Comparison of ENCODE assay signal across 51 mouse cellular contexts in the genomic region with DNA sequence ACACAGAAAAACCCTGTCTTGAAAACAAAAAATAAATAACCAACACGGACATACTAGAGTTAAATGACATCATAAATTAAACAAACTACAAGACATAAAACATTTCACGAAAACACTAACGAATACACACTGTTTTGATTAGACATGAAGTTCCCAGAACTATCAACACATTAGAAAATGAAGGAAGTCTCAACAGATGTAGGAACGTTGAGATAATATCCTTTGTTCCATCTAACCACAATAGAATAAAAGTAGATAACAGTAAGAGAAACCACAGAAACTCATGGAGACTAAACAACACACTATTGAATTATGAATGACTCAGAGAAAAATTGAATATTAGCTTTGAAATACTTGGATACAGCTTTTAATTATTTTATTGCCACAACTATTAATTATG. TPM values are rescaled to one million over a fixed set of nuclear protein-coding genes. Genes with fewer than 3 reads are reported as not detected.
"Had no signal": no experiment of that assay in that cellular context is flagged by ENCODE, and none has a peak within 500 bp of the region (broad histone marks: within the 10 kb centered on the region; RNA-seq: fewer than 3 reads in every experiment).

No protein-coding gene starts in this region.

- H3K27me3 ChIP-seq: heart, embryonic 12.5 days; heart, embryonic 13.5 days; heart, embryonic 15.5 days; hindbrain, embryonic 12.5 days; hindbrain, embryonic 13.5 days; hindbrain, embryonic 15.5 days; intestine, embryonic 15.5 days; kidney, embryonic 15.5 days had no signal

- H3K4me1 ChIP-seq: heart, embryonic 12.5 days; heart, embryonic 13.5 days; heart, embryonic 15.5 days; hindbrain, embryonic 10.5 days; hindbrain, embryonic 12.5 days; hindbrain, embryonic 13.5 days; hindbrain, embryonic 15.5 days; intestine, embryonic 15.5 days; kidney, embryonic 15.5 days had no signal

- DNase-seq: heart, postnatal 10 days; heart, postnatal 14 days; heart, postnatal 36 days; heart, postnatal 4 days; kidney, adult 11 months; kidney, adult 18-20 months; kidney, adult 2 months; kidney, adult 8-10 months; kidney, adult 9 months; kidney, postnatal 10 days; kidney, postnatal 14 days; kidney, postnatal 25 days; kidney, postnatal 36 days; kidney, postnatal 4 days; layer of hippocampus, adult 9-11 months had no signal

- H3K36me3 ChIP-seq: heart, embryonic 12.5 days; heart, embryonic 13.5 days; heart, embryonic 15.5 days; hindbrain, embryonic 10.5 days; hindbrain, embryonic 12.5 days; hindbrain, embryonic 13.5 days; hindbrain, embryonic 15.5 days; intestine, embryonic 15.5 days; kidney, embryonic 15.5 days had no signal

- ATAC-seq: hindbrain, embryonic 16.5 days; hindbrain, postnatal 0 days; inflammation-experienced regulatory T-cells, adult 6 months; intestine, embryonic 15.5 days; intestine, embryonic 16.5 days; intestine, postnatal 0 days had no signal

- H3K9me3 ChIP-seq: heart, embryonic 12.5 days; heart, embryonic 13.5 days; heart, embryonic 15.5 days; hindbrain, embryonic 10.5 days; hindbrain, embryonic 12.5 days; hindbrain, embryonic 13.5 days; hindbrain, embryonic 15.5 days; intestine, embryonic 15.5 days; kidney, embryonic 15.5 days had no signal

- H3K9ac ChIP-seq: heart, embryonic 12.5 days; heart, embryonic 13.5 days; heart, embryonic 15.5 days; hindbrain, embryonic 12.5 days; hindbrain, embryonic 13.5 days; hindbrain, embryonic 14.5 days; hindbrain, embryonic 15.5 days; intestine, embryonic 15.5 days; kidney, embryonic 15.5 days had no signal

- H3K4me3 ChIP-seq: heart, embryonic 12.5 days; heart, embryonic 13.5 days; heart, embryonic 15.5 days; hindbrain, embryonic 10.5 days; hindbrain, embryonic 12.5 days; hindbrain, embryonic 13.5 days; hindbrain, embryonic 15.5 days; intestine, embryonic 15.5 days; kidney, embryonic 15.5 days; layer of hippocampus, adult 2 months; left cerebral cortex, adult 2 months had no signal

- H3K27ac ChIP-seq: heart, embryonic 13.5 days; heart, embryonic 15.5 days; hindbrain, embryonic 10.5 days; hindbrain, embryonic 12.5 days; hindbrain, embryonic 13.5 days; hindbrain, embryonic 14.5 days; hindbrain, embryonic 15.5 days; hindbrain, postnatal 0 days; intestine, embryonic 15.5 days; kidney, embryonic 15.5 days; kidney, postnatal 0 days; layer of hippocampus, adult 2 months; left cerebral cortex, adult 2 months had no signal

RNA-seq across cellular contexts. Expression of gene Gm3952, which starts 14.0 kb away (rescaled TPM):
- total RNA-seq: heart, postnatal 10 days; heart, postnatal 14 days; heart, postnatal 25 days; heart, postnatal 36 days; heart, postnatal 4 days; hematopoietic stem cell, adult 5-6 weeks; hindbrain, postnatal 0 days; layer of hippocampus, adult 18-20 months; layer of hippocampus, adult 2 months; layer of hippocampus, adult 8-10 months; layer of hippocampus, postnatal 10 days; layer of hippocampus, postnatal 14 days; layer of hippocampus, postnatal 25 days; left cerebral cortex, adult 18-20 months; left cerebral cortex, adult 2 months; left cerebral cortex, adult 8-10 months had no signal
- polyA plus RNA-seq: heart, embryonic 11.5 days; heart, embryonic 12.5 days; heart, embryonic 13.5 days; heart, embryonic 14.5 days; heart, embryonic 15.5 days; heart, embryonic 16.5 days; heart, postnatal 0 days; hindbrain, embryonic 10.5 days; hindbrain, embryonic 11.5 days; hindbrain, embryonic 12.5 days; hindbrain, embryonic 13.5 days; hindbrain, embryonic 14.5 days; hindbrain, embryonic 15.5 days; hindbrain, embryonic 16.5 days; hindbrain, postnatal 0 days; inflammation-experienced regulatory T-cells, adult 6 months; intestine, embryonic 14.5 days; intestine, embryonic 15.5 days; intestine, embryonic 16.5 days; intestine, postnatal 0 days; kidney, adult 2 months; kidney, embryonic 14.5 days; kidney, embryonic 15.5 days; kidney, embryonic 16.5 days; kidney, postnatal 0 days; large intestine, adult 2 months had no signal
